Mouse (Mus musculus): ENCODE measurements around the gene Repin1.
A peak's percentile ranks its signal among the peaks of the same experiment; 100 is the strongest.

The Repin1 gene

DNA sequence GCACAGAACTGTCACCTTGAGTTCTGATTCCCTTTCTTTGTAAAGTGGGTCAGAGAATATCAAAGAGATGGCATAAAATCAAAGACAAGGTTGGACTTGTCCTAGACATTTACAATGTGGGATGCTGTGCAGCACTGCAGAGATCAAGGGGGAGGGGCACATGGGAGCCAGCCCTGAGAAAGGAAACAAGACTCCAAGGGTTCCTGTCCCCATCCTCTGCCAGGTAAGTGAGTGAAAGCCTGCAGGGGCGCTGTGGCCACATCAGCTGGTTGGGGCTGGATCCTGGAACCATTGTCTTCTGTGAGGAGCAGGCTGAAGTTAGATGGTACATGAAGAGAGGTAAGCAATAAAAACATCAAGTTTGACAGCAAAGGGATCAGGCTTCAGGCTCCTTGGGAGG is 29.8 kb downstream of the Repin1 start:
- TF ChIP-seq CTCF (conservative IDR thresholded peaks at IDR 0.05; ENCODE audit: low read length) (0 out of 2 replicates have a peak, but pooled peaks have one; percentile 5), NANOG (IDR thresholded peaks at IDR 0.05; ENCODE audit: borderline replicate concordance, low read length) (no peak)
- H3K27me3 ChIP-seq (ENCODE audit: insufficient read depth, low read length), result peaks cover 69% of the 10 kb centered on the region
- no peaks in the 10 kb centered on the region for H3K36me3 ChIP-seq (ENCODE audit: insufficient read depth, low read length)
- H3K9me3 ChIP-seq (ENCODE audit: low read length), result 0 out of 2 replicates have a peak, but pooled peaks cover 4% of the 10 kb centered on the region
- H3K4me1 ChIP-seq (replicated peaks; ENCODE audit: low read depth, low read length), result peaks cover 57% of the 10 kb centered on the region
- H3K4me3 ChIP-seq (replicated peaks; ENCODE audit: low read length), result no peak overlapping the region

GRCm38 (mm10) chr6:48626464-48626863 is 32.8 kb downstream of the Repin1 start, which contains the start of gene AI854703:
Gene AI854703, plus strand, starts transcription at chr6:48626764.
- Histone ChIP-seq H3K4me3 (replicated peaks; ENCODE audit: low read length) (peak within 1 kb of the TSS; percentile 72), H3K4me1 (replicated peaks; ENCODE audit: low read depth, low read length) (peaks cover 41% of the 10 kb centered on the region), H3K27me3 (ENCODE audit: insufficient read depth, low read length) (peaks cover 70% of the 10 kb centered on the region), H3K9me3 (ENCODE audit: low read length) (peaks cover 13% of the 10 kb centered on the region; the same call in 1 of the 2 replicates), H3K36me3 (ENCODE audit: insufficient read depth, low read length) (no peaks in the 10 kb centered on the region)
- TF ChIP-seq POU5F1 (IDR thresholded peaks at IDR 0.05; ENCODE audit: borderline replicate concordance, low read length) (no peak), CTCF (conservative IDR thresholded peaks at IDR 0.05; ENCODE audit: low read length) (no peak), NANOG (IDR thresholded peaks at IDR 0.05; ENCODE audit: borderline replicate concordance, low read length) (no peak)

- peaks cover 38% of the 10 kb centered on the region for H3K4me1 ChIP-seq (replicated peaks; ENCODE audit: low read depth, low read length)
- H3K27me3 ChIP-seq (ENCODE audit: insufficient read depth, low read length), result peaks cover 73% of the 10 kb centered on the region
- H3K9me3 ChIP-seq (ENCODE audit: low read length), result peaks cover 13% of the 10 kb centered on the region; the same call in 1 of the 2 replicates
- H3K4me3 ChIP-seq (replicated peaks; ENCODE audit: low read length), result peak overlapping the region; percentile 72
- TF ChIP-seq POU5F1 (IDR thresholded peaks at IDR 0.05; ENCODE audit: borderline replicate concordance, low read length), result no peak
- no peaks in the 10 kb centered on the region for H3K36me3 ChIP-seq (ENCODE audit: insufficient read depth, low read length)
These were observed 33.3 kb downstream of the Repin1 start for GRCm38 (mm10) chr6:48626984-48627383.

- Histone ChIP-seq H3K9me3 (ENCODE audit: low read length) (peaks cover 13% of the 10 kb centered on the region; the same call in 1 of the 2 replicates), H3K36me3 (ENCODE audit: insufficient read depth, low read length) (no peaks in the 10 kb centered on the region), H3K27me3 (ENCODE audit: insufficient read depth, low read length) (peaks cover 78% of the 10 kb centered on the region), H3K4me1 (replicated peaks; ENCODE audit: low read depth, low read length) (peaks cover 38% of the 10 kb centered on the region), H3K4me3 (replicated peaks; ENCODE audit: low read length) (peak overlapping the region; percentile 72)
- TF ChIP-seq POU5F1 (IDR thresholded peaks at IDR 0.05; ENCODE audit: borderline replicate concordance, low read length) (no peak), NANOG (IDR thresholded peaks at IDR 0.05; ENCODE audit: borderline replicate concordance, low read length) (no peak), CTCF (conservative IDR thresholded peaks at IDR 0.05; ENCODE audit: low read length) (no peak)
These were observed 33.8 kb downstream of the Repin1 start for GRCm38 (mm10) chr6:48627511-48627924.

DNA sequence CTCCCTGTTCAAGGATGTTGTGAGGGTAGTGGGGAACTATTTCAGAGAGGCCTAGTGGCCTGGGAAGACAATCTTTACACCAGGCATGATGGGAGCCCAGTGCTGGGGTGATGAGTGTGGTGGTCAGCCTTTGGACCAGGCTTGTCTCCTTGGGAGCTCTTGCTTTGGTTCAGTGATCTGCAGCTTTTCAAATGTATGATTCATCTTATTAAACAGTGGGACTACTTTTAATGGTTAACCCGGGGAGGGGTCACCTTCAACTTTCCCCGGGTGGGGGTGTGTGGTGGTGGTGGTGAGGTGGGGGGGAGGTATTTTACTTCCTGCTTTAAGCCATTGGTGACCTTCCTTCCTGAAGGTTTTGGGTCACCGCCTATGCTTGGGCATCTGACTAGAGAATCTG is 34.7 kb downstream of the Repin1 start:
- H3K4me1 ChIP-seq (replicated peaks; ENCODE audit: low read depth, low read length), result peaks cover 33% of the 10 kb centered on the region
- TF ChIP-seq NANOG (IDR thresholded peaks at IDR 0.05; ENCODE audit: borderline replicate concordance, low read length), result no peak
- TF ChIP-seq POU5F1 (IDR thresholded peaks at IDR 0.05; ENCODE audit: borderline replicate concordance, low read length), result no peak
- TF ChIP-seq CTCF (conservative IDR thresholded peaks at IDR 0.05; ENCODE audit: low read length), result no peak
- peaks cover 85% of the 10 kb centered on the region for H3K27me3 ChIP-seq (ENCODE audit: insufficient read depth, low read length)
- H3K4me3 ChIP-seq (replicated peaks; ENCODE audit: low read length), result no peak overlapping the region
- H3K36me3 ChIP-seq (ENCODE audit: insufficient read depth, low read length), result no peaks in the 10 kb centered on the region
- peaks cover 13% of the 10 kb centered on the region; the same call in 1 of the 2 replicates for H3K9me3 ChIP-seq (ENCODE audit: low read length)

GRCm38 (mm10) chr6:48628808-48629660 is 35.4 kb downstream of the Repin1 start:
- H3K27me3 ChIP-seq (ENCODE audit: insufficient read depth, low read length), result peaks cover 91% of the 10 kb centered on the region
- TF ChIP-seq NANOG (IDR thresholded peaks at IDR 0.05; ENCODE audit: borderline replicate concordance, low read length) (no peak), CTCF (conservative IDR thresholded peaks at IDR 0.05; ENCODE audit: low read length) (no peak)
- peaks cover 29% of the 10 kb centered on the region for H3K4me1 ChIP-seq (replicated peaks; ENCODE audit: low read depth, low read length)

DNA sequence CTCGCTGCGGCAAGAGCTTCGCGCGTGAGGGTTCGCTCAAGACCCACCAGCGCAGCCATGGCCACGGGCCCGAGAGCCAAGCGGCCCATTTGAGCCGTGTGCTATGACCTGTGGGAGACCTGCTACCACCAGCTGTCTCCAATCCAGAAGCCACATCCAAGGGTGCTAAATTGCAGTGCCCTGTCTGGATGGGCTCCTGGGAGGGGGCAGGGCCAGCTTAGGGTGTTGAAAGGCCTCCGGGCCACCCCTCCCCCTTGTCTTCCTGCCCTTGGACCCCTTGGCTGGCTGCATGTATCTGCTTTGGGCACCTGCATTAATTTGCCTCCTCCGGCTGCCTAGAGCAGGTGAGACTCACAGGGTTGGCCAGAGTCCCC is 36.0 kb downstream of the Repin1 start:
- TF ChIP-seq NANOG (IDR thresholded peaks at IDR 0.05; ENCODE audit: borderline replicate concordance, low read length) (no peak), CTCF (conservative IDR thresholded peaks at IDR 0.05; ENCODE audit: low read length) (no peak), POU5F1 (IDR thresholded peaks at IDR 0.05; ENCODE audit: borderline replicate concordance, low read length) (no peak)
- Histone ChIP-seq H3K27me3 (ENCODE audit: insufficient read depth, low read length) (peaks cover 95% of the 10 kb centered on the region), H3K4me3 (replicated peaks; ENCODE audit: low read length) (peak overlapping the region; percentile 67), H3K4me1 (replicated peaks; ENCODE audit: low read depth, low read length) (peaks cover 29% of the 10 kb centered on the region), H3K36me3 (ENCODE audit: insufficient read depth, low read length) (no peaks in the 10 kb centered on the region), H3K9me3 (ENCODE audit: low read length) (peaks cover 13% of the 10 kb centered on the region; the same call in 1 of the 2 replicates)

More at GRCm38 (mm10) chr6:48628808-48629660, 35.4 kb downstream of the Repin1 start:
- H3K36me3 ChIP-seq (ENCODE audit: insufficient read depth, low read length), result no peaks in the 10 kb centered on the region
- H3K4me3 ChIP-seq (replicated peaks; ENCODE audit: low read length), result peak overlapping the region; percentile 67
- H3K9me3 ChIP-seq (ENCODE audit: low read length), result peaks cover 13% of the 10 kb centered on the region; the same call in 1 of the 2 replicates

DNA sequence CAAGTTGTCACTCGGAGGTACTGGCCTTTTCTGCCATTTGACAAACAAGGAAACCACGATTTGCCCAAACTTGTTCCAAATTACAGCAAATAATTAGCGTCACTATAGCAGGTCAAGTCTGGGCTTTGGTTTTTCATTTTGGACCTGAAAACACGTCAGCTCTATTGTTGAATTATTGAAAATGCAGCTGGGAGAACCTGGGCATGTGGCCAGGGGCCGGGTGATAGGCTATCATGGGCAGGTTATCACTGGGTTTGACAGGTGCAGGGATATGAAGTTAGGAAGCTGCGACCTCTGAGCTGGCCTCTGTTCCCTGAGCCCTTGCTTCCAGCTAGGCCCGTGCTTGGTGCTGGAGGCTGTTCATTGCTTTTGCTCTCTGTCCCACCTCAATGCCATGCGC is 37.1 kb downstream of the Repin1 start:
- Histone ChIP-seq H3K36me3 (ENCODE audit: insufficient read depth, low read length) (no peaks in the 10 kb centered on the region), H3K4me1 (replicated peaks; ENCODE audit: low read depth, low read length) (peaks cover 29% of the 10 kb centered on the region), H3K4me3 (replicated peaks; ENCODE audit: low read length) (no peak overlapping the region), H3K27me3 (ENCODE audit: insufficient read depth, low read length) (peaks cover 83% of the 10 kb centered on the region), H3K9me3 (ENCODE audit: low read length) (peaks cover 13% of the 10 kb centered on the region; the same call in 1 of the 2 replicates)
- TF ChIP-seq POU5F1 (IDR thresholded peaks at IDR 0.05; ENCODE audit: borderline replicate concordance, low read length), result no peak
- no peak for TF ChIP-seq NANOG (IDR thresholded peaks at IDR 0.05; ENCODE audit: borderline replicate concordance, low read length)
- no peak for TF ChIP-seq CTCF (conservative IDR thresholded peaks at IDR 0.05; ENCODE audit: low read length)

Measured in E14TG2a.4 (cell line).